Mouse (Mus musculus): Measurements from ENCODE around the gene Nudt4.
A peak's percentile ranks its signal among the peaks of the same experiment; 100 is the strongest.

Gene Nudt4

GRCm38 (mm10) chr10:95539260-95539659, 24.7 kb downstream of the Nudt4 start:
- DNase-seq (ENCODE audit: low spot score in 2 of 2): no peak

DNA sequence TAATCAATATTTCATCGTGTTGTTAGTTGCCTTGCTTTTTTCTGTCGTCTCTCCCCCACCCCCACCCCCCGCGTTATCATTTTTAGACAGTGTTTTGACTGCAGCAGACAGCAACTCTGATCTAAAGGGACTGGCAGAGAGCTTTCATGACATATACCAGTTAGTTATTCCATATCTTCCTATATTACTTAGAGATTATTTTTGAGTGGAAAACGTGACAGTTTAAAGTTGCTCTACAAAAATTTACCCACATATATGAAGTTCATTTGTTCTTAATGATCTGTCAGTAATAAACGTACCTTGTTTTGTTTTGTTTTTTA, 27.8 kb downstream of the Nudt4 start:
- DNase-seq (ENCODE audit: low spot score in 2 of 2): no peak

GRCm38 (mm10) chr10:95535399-95536221, 28.3 kb downstream of the Nudt4 start:
- DNase-seq (ENCODE audit: low spot score in 2 of 2): no peak

DNA sequence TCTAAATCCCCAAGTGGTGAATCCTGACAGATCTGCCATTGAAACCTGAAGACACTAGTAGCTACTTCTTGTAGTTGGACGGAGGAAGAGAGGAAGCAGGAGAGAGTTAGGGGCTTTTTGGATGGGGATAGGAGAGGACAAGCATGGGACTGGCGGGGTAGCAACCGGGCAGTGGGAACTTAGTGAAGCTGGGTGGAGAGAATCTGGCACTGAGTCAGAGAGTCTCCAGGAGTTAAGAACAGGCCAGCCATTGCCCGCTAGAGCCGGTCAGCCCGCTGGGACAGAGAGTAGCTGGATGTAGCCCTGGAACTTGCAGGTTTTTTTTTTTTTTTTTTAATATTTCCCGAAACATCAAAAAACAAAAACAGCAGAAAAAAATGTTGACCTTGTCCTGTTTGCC, 30.6 kb downstream of the Nudt4 start:
- DNase-seq (ENCODE audit: low spot score in 2 of 2): no peak

- DNase-seq (ENCODE audit: low spot score in 2 of 2): no peak
Measured at GRCm38 (mm10) chr10:95532916-95533315, 31.0 kb downstream of the Nudt4 start.

GRCm38 (mm10) chr10:95530551-95531121, 33.3 kb downstream of the Nudt4 start:
- no peak for DNase-seq (ENCODE audit: low spot score in 2 of 2)

DNA sequence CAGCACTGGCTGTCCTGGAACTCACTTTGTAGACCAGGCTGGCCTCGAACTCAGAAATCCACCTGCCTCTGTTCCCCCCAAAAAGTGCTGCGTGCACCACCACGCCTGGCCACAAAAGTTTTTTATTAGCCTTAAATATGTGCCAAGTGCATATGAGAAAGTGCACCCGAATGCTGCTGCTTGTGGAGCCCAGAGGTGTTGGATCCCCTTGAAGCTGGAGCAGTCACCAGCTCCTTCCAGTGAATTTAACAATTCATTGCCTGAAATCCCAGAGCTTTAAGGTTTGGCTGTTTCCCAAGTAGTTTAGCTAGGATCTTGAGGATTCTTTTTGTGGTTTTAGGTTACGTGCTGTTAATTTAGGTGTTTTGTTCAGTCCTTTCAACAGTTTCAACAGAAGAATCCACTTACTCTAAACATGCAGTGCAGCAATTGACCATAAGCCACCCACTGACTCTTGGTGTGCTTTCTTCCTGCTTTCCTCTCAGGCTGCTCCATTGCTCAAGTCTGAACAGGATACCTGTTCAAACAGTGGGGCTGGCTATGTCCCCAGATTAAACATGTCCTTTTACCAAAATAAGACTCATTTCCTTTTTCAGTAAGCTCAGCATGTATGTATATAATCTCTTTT, 37.3 kb downstream of the Nudt4 start:
- DNase-seq (ENCODE audit: low spot score in 2 of 2): no peak

DNA sequence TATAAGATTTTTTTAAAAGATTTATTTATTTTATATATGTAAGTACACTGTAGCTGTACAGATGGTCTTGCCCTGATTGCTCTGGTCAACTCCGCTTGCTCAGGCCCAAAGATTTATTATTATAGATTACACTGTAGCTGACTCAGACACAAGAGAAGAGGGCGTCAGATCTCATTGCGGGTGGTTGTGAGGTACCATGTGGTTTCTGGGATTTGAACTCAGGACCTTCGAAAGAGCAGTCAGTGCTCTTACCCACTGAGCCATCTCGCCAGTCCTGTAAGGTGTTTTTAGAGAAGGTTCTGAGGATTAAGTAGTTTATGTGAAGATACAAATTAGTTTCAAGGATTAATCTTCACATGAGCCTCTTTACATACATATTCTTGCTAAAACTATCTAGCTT, 38.1 kb downstream of the Nudt4 start:
- no peak for DNase-seq (ENCODE audit: low spot score in 2 of 2)

- DNase-seq (ENCODE audit: low spot score in 2 of 2): no peak
Measured at GRCm38 (mm10) chr10:95525037-95525675, 38.8 kb downstream of the Nudt4 start.

GRCm38 (mm10) chr10:95517656-95518055, 46.3 kb downstream of the Nudt4 start:
- no peak for DNase-seq (ENCODE audit: low spot score in 2 of 2)

GRCm38 (mm10) chr10:95515293-95515931, 48.5 kb downstream of the Nudt4 start:
- DNase-seq (ENCODE audit: low spot score in 2 of 2): peak; percentile 19 to 21

GRCm38 (mm10) chr10:95514656-95515292, 49.2 kb downstream of the Nudt4 start, which contains the start of gene Ube2n:
Gene Ube2n, plus strand, starts transcription at chr10:95515145.
- DNase-seq (ENCODE audit: low spot score in 2 of 2): peak; percentile 97 to 98

- no peak for DNase-seq (ENCODE audit: low spot score in 2 of 2)
Measured at GRCm38 (mm10) chr10:95513768-95514556, 50.0 kb downstream of the Nudt4 start.

GRCm38 (mm10) chr10:95512635-95513034, 51.3 kb downstream of the Nudt4 start:
- DNase-seq (ENCODE audit: low spot score in 2 of 2): no peak

GRCm38 (mm10) chr10:95509263-95509662, 54.7 kb downstream of the Nudt4 start:
- no peak for DNase-seq (ENCODE audit: low spot score in 2 of 2)

DNA sequence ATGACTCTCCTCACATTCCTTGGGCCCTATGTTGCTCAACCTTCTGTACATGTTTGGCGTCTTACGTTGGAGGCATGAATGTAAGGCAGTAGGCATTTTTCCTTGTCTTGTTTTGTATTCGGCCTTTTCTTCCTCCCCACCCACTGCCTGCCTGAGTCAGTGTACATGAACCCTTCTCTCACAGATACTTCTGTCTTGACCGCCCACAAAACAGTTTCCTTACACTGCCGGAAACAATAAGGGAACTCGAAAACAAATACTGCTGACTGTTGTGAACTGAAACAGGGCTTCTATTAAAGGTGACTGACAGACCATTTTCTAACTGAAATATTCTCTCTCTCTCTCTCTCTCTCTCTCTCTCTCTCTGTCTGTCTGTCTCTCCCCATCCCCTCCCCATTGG, 55.2 kb downstream of the Nudt4 start:
- no peak for DNase-seq (ENCODE audit: low spot score in 2 of 2)

- no peak for DNase-seq (ENCODE audit: low spot score in 2 of 2)
Measured at GRCm38 (mm10) chr10:95508126-95508525, 55.8 kb downstream of the Nudt4 start.

- no peak for DNase-seq (ENCODE audit: low spot score in 2 of 2)
Measured at GRCm38 (mm10) chr10:95504341-95504740, 59.6 kb downstream of the Nudt4 start.

- no peak for DNase-seq (ENCODE audit: low spot score in 2 of 2)
Measured at GRCm38 (mm10) chr10:95503443-95504235, 60.3 kb downstream of the Nudt4 start.

Data from right cerebral cortex, postnatal 36 days (tissue).